Mouse (Mus musculus) gastrocnemius, postnatal 10 days (tissue): ENCODE data around the gene Ankrd37. TPM values are rescaled to one million over a fixed set of nuclear protein-coding genes. Genes with fewer than 3 reads are reported as not detected.

ENCODE experiments used
- DNase-seq: peaks from one replicate; pipeline ENCODE4 v3.0.0; 2021; ENCODE audit warnings: mixed read lengths
- long read RNA-seq, 2 experiments: library from polyadenylated mRNA; stranded (forward); transcript quantifications; one replicate each; pipeline ENCODE4 v2.0.0; 2021
- total RNA-seq, 2 experiments: library from RNA; stranded (reverse); gene quantifications; 2 replicates each; pipeline ENCODE4 v1.2.3; 2021

Gene Ankrd37
- 1 to 10 TPM; 1.5 to 2.9 TPM for total RNA-seq
- long read RNA-seq, experiment 1, partial matches to known transcripts: 0 of 3 reads
- long read RNA-seq, experiment 1, other reads (novel, unspliced or antisense): 2 of 3 reads
- long read RNA-seq, experiment 2, partial matches to known transcripts: 0 of 1 reads
- long read RNA-seq, experiment 2, other reads (novel, unspliced or antisense): 0 of 1 reads

GRCm38 (mm10) chr8:46005596-46005995 is at the start of gene Ankrd37:
TSS of gene Ankrd37 (minus strand) at chr8:46005707.
- DNase-seq: no peak

DNA sequence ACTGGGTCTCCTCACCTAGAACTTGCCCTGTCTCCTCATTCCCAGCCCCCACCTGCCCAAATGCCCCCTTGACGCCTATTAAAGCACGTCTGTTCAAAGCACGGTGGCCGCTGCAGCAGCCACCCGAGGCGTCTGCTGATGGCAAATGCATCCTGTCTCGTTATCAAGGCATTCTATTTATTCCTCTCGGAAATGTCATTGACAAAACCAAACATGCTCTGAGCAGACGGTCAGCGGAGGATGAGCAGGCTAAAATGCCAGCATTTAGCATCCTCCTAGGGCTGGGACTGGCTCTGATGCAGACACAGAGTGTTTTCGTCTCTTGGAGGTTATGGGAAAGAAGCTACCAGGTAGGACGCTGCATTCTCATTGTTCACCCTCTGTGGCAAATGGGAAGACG is 34.8 kb upstream of the Ankrd37 start:
- no peak for DNase-seq

- no peak for DNase-seq
Measured at GRCm38 (mm10) chr8:46039666-46040065, 34.2 kb upstream of the Ankrd37 start.

GRCm38 (mm10) chr8:46036217-46036616 is 30.7 kb upstream of the Ankrd37 start:
- DNase-seq: no peak

DNA sequence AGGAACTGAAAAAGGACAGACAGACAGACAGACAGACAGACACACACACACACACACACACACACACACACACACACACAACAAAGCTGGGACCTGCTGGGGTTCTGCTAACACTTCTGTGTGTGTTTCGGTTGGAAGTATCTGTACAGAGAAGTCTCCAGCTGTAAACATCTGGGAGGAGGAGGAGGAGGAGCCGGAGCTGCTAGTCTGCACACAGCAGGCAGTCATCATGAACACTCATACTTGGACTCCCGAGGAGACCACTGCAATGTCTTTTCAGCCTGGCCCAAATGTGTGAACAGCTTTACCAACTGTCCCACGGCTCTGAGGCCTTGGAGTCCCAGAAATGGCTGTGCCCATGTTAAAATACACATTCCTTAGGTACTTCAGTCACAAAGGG is 18.9 kb upstream of the Ankrd37 start:
- DNase-seq: no peak

GRCm38 (mm10) chr8:46022758-46023157 is 17.3 kb upstream of the Ankrd37 start:
- DNase-seq: no peak

DNA sequence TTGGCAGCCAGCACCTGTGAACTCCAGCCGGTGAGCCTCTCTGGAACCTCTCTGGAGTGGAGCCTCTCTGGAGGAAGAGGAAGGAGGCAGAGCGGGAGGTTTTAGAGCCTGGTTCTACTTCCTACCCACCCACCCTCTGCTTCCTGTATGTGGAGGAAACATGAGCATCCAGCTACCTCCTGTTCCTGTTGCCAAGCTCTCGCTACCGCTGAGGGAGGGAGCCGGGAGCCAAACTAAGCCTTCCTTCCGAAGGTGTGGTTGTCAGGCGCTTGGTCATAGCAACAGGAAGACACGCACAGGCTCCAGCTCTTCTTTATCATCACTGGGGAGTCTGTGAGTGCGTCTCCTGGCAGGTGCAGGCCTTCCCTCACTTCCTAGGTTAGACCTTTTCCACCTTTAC is 16.7 kb upstream of the Ankrd37 start:
- no peak for DNase-seq

DNA sequence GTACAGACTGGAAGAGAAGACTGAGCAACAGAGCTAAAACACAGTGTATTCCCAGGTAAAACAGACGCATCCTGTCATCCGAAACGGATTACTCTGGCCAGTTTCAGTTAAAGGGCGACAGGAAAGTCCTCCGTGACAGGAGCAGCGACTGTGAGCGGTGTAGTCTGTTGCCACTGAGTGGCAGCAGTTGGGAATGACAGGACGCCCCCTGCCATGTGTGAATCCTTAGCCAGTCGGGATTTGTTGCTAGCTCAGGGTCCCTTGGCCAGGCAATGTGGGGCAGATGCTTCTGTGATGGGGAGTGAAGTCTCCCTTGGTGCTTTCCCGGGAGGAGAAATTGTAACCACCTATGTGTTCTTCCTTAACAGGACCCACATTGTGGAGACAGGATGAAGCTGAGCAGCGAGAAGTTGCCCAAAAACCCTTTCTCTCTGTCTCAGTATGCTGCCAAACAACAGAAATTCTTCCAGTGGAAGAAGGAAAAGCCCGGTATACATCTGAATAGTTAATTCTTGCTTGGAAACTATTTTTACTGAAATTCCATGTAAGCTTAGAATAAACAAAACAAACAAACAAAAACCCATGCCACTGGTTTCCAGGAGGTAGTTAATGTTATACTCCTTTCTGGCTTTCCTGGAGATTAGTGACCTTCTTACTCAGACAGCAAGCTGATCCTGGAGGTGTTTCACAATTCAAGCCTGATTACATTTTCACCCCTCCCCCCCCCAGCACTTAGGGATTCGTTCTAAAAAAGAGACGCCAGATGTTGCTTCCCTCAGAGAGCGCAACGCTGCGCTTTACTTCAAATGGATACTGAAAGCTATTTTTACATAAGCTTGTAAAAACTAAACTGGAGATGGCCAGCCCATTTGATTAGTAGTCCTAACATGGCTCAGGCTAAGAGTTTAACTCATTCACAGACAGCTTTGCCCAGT is 5.5 kb upstream of the Ankrd37 start:
- DNase-seq: peak; percentile 15

DNA sequence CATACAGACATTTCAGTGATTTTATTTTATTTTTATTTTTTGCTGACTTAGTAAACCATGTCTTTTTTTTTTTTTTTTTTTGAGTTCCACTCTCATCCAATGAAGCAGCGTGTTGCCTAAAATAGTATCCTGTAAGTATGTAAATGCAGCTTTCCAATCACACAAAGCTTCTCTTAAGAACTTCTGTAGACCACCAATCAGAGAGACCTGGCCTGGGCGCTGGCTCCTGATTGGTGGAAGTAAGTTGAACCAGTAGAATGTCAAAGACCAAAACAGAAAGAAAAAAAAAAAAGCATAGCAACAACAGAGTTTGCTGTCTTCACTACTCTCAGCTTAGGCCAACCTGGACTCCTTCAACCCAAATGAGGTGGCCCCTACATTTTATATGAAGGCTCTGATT is 4.8 kb upstream of the Ankrd37 start:
- no peak for DNase-seq

DNA sequence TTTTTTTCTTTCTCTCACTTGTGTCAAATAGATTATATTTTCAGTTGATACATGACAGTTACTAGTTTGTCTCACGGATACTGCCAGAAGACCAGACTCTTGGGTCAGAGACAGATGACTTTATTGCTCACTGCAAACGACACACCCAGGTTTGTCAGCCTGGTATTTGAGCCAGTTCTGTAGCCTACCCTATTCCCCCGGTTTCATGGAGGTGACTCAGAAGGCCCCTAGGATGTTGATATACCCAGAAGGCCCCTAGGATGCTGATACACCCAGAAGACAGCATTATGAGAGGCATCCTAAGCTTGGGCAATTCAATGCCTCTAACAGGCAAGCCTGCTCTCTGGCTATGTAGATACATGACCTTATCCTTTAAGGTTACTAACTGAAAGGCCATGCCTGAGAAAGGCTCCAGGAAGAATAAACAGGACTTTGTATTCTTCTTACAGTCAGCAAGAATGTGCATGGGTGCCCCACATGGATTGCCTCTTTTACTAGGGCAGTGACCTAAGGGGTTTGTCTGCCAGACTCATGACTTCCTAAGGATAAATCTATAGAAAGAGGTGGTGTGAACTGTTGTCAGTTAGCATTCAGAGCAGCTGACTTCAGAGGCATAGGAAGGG is 1.7 kb upstream of the Ankrd37 start:
- DNase-seq: no peak

- peak; percentile 99 for DNase-seq
Measured at GRCm38 (mm10) chr8:45999784-46000705, 5.5 kb downstream of the Ankrd37 start.

GRCm38 (mm10) chr8:45999138-45999783 is 6.2 kb downstream of the Ankrd37 start, which contains the start of gene Lrp2bp:
TSS of gene Lrp2bp (plus strand) at chr8:45999303.
- DNase-seq: no peak

DNA sequence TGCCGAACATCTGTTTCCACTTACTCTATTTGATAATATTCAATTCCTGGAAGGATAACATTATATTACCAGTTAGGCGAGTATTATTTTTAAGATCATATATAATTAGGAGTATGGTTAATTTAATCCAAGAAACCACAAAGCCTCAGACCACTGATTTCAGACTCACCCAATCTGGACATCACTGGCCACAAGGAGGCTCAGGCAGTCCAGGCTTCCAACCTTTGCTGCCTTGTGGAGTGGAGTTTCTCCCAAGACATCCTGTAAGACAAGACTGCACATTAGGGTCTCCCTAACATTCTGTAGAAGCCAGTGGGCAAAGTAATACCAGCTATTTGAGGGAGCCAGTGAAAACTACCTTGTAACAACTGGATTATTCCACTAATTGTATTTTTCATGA is 7.3 kb downstream of the Ankrd37 start:
- no peak for DNase-seq

DNA sequence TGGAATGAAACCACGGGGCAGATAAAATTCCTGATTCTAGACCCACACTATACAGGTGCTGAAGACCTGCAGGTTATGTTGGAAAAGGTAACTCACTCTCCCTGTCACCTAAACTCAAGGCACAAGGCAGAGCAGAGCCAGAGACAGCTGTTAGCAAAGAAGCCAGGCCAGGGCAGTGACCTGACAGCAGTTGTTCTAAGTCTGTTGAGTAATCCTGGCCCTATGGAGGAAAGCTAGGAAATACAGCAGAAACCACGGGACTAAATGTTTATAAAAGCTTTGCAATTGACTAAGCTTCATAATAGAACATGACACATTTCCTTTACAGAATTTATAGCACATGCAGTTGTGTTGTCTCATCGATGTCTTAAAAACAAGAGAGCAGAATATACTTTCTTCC is 9.9 kb downstream of the Ankrd37 start:
- no peak for DNase-seq

GRCm38 (mm10) chr8:45994111-45994510 is 11.4 kb downstream of the Ankrd37 start:
- no peak for DNase-seq

- no peak for DNase-seq
Measured at GRCm38 (mm10) chr8:45990631-45991310, 14.7 kb downstream of the Ankrd37 start.

DNA sequence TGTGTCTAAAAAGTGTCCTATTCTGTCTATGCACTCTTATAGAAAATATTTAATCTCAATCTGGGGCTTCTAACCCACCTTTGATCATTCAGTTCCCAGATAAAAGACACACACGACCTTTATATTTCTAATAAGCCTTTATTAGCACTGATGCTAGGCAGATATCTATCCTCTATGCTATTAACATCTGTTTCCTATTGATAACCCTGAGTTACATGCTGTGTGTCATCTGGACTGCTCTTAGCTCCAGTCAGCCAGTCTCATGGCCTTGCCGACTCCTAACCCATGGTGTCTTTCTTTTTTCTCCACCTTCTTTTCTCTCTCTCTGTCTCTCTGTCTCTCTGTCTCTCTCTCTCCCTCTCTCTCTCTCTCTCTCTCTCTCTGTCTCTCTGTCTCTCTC is 17.3 kb downstream of the Ankrd37 start:
- DNase-seq: no peak

DNA sequence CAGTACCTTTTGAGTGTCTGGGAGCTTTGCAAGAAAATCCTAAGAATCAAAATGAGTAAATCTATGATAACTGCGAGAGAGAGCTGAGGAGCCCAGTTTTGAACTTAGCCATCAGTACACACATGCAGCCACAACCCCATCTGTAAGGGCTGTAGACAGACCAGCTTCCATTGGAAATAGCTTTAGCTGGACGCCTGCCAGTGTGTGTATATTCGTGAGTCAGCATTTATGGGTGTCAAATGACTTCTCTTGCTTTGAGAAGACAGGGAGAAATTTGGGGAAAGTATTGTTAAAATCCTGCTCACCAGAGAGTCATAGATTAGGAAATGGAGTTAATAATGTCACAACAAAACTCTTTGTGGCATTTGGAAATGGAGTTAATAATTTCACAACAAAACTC is 18.8 kb downstream of the Ankrd37 start:
- DNase-seq: no peak

DNA sequence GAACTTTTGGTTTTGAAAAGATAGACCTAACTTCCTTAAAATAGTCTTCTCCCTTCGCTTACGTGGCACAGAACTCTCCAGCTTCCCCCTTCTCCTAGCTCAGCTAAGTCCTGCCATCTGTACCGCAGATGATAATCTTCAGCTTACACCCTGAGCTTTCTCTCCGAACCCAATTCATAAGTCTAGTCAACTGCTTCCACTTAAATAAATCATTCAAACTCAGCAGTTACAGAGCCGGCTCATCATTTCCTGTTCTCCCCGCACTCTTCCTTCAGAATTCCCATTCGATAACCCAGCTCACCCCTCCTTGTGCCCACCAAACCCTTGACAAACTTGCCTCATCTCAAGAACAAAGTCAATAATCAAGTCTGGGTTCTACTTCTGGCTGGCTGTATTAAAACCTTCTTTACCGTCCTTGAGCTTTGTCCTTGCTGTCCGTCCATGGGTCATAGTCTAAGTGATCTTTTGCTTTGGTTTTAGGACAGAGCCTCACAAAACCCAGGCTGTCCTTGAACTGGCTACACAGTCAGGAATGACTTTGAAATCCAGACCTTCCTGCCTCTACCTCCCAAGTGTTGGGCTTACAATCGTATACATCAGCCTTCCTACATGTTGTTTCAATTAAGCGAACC is 29.6 kb downstream of the Ankrd37 start:
- no peak for DNase-seq

DNA sequence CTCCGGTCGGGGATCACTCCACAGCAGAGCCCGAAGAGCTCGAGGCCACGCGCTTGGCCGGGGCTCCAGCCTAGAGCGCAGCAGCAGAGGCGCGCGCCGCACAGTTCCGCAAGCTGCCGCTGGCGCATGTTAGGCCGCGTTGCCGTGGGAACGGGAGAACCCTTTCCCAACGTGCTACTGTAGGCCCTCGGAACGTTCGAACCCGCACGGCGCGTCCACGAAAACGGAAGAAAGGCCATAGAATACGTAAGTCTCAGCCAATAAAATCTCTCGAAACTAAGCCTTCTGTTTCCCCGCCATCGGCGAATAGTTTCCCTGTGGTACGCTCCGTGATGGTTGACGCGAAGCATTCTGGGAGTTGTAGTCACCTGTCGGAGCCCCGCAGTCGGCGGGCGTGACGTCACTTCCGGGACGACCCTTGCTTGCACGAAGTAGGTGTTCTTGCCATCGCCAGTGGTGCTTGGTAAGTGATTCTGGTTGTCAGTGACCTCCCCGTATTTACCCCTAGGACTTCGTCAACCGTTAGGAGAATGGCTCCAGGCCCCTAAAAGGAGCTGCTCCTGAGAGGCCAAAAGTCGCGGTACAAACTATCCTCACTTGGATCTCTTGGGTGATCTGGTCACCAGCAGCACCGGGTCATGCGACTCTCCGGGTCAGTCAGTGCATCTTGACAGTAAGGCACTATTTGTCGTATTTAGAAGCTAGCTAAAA is 30.2 kb downstream of the Ankrd37 start, which contains the start of the genes 1700029J07Rik and Ufsp2:
Gene 1700029J07Rik (minus strand): TSS at position 127 of the 711 bp plus-strand sequence.
Gene Ufsp2 (plus strand): TSS at position 403 of the 711 bp plus-strand sequence.
- peak; percentile 98 for DNase-seq
